Mouse (Mus musculus): ENCODE results near the gene Ccnl2. TPM values are rescaled to one million over a fixed set of nuclear protein-coding genes. Genes with fewer than 3 reads are reported as not detected.
A peak's percentile ranks its signal among the peaks of the same experiment; 100 is the strongest.

The Ccnl2 gene
- polyA plus RNA-seq (2015; fragmentation: Nextera tagmentation; extraction: Ambion mirVana): 171 and 173 TPM in 2 replicates

GRCm38 (mm10) chr4:155811929-155812664 lies at the start of gene Ccnl2:
TSS of gene Ccnl2 (plus strand) at chr4:155812489.
- Histone ChIP-seq H3K4me1 (replicated peaks) (peaks cover 32% of the 10 kb centered on the region), H3K4me2 (peak within 1 kb of the TSS; percentile 97), H3K9me3 (no peaks in the 10 kb centered on the region), H3K27me3 (no peaks in the 10 kb centered on the region), H3K27ac (peak within 1 kb of the TSS; percentile 92), H3K4me3 (peak within 1 kb of the TSS; percentile 100), H3K9ac (peak within 1 kb of the TSS; percentile 100), H3K36me3 (peaks cover 72% of the 10 kb centered on the region)
- WGBS: under 1% methylated on average over 60 of the region's 60 CpGs
- ATAC-seq (ENCODE audit: low FRiP score): peak; percentile 99

GRCm38 (mm10) chr4:155769496-155769879 lies 42.8 kb upstream of the Ccnl2 start:
- peaks cover 37% of the 10 kb centered on the region for H3K27me3 ChIP-seq
- no peaks in the 10 kb centered on the region for H3K9me3 ChIP-seq
- peak overlapping the region; percentile 71 for H3K4me2 ChIP-seq
- H3K4me3 ChIP-seq: peak overlapping the region; percentile 50
- peak overlapping the region; percentile 80 for H3K9ac ChIP-seq
- ATAC-seq (ENCODE audit: low FRiP score): no peak
- H3K36me3 ChIP-seq: no peaks in the 10 kb centered on the region
- peak overlapping the region; percentile 72; the same call in 1 of the 2 replicates for H3K27ac ChIP-seq
- 62% methylated on average over 5 of the region's 5 CpGs for WGBS
- peaks cover 28% of the 10 kb centered on the region for H3K4me1 ChIP-seq (replicated peaks)

- WGBS: under 1% methylated on average over 39 of the region's 39 CpGs
- H3K4me1 ChIP-seq (replicated peaks): peaks cover 34% of the 10 kb centered on the region
- ATAC-seq (ENCODE audit: low FRiP score): peak; percentile 83
- H3K27me3 ChIP-seq: peaks cover 39% of the 10 kb centered on the region
- H3K4me2 ChIP-seq: peak overlapping the region; percentile 71
- peak overlapping the region; percentile 72; the same call in 1 of the 2 replicates for H3K27ac ChIP-seq
- no peaks in the 10 kb centered on the region for H3K9me3 ChIP-seq
- no peaks in the 10 kb centered on the region for H3K36me3 ChIP-seq
- H3K4me3 ChIP-seq: peak overlapping the region; percentile 50
- peak overlapping the region; percentile 80 for H3K9ac ChIP-seq
These were observed 42.3 kb upstream of the Ccnl2 start for GRCm38 (mm10) chr4:155769880-155770512.

GRCm38 (mm10) chr4:155770626-155771025 lies 41.7 kb upstream of the Ccnl2 start:
- H3K4me3 ChIP-seq: peak overlapping the region; percentile 50
- H3K27me3 ChIP-seq: peaks cover 45% of the 10 kb centered on the region
- peaks cover 40% of the 10 kb centered on the region for H3K4me1 ChIP-seq (replicated peaks)
- WGBS: 43% methylated on average over 24 of the region's 24 CpGs
- no peak; the same call in 1 of the 2 replicates for ATAC-seq (ENCODE audit: low FRiP score)
- no peaks in the 10 kb centered on the region for H3K9me3 ChIP-seq
- peak overlapping the region; percentile 71 for H3K4me2 ChIP-seq
- H3K36me3 ChIP-seq: no peaks in the 10 kb centered on the region
- H3K27ac ChIP-seq: 0 out of 2 replicates have a peak overlapping the region, but pooled peaks have one; percentile 72
- H3K9ac ChIP-seq: peak overlapping the region; percentile 80

GRCm38 (mm10) chr4:155771706-155772105 lies 40.6 kb upstream of the Ccnl2 start:
- Histone ChIP-seq H3K4me2 (peak overlapping the region; percentile 6; the same call in 1 of the 2 replicates), H3K27me3 (peaks cover 51% of the 10 kb centered on the region)

GRCm38 (mm10) chr4:155772786-155773185 lies 39.5 kb upstream of the Ccnl2 start:
- Histone ChIP-seq H3K27ac (no peak overlapping the region), H3K27me3 (peaks cover 52% of the 10 kb centered on the region), H3K36me3 (no peaks in the 10 kb centered on the region), H3K4me3 (no peak overlapping the region), H3K9ac (peak overlapping the region; percentile 35; the same call in 1 of the 2 replicates), H3K9me3 (no peaks in the 10 kb centered on the region), H3K4me2 (peak overlapping the region; percentile 66), H3K4me1 (replicated peaks) (peaks cover 43% of the 10 kb centered on the region)
- WGBS: 89% methylated on average over 13 of the region's 13 CpGs
- ATAC-seq (ENCODE audit: low FRiP score): no peak

More at GRCm38 (mm10) chr4:155771706-155772105, 40.6 kb upstream of the Ccnl2 start:
- no peak overlapping the region for H3K4me3 ChIP-seq
- H3K4me1 ChIP-seq (replicated peaks): peaks cover 41% of the 10 kb centered on the region
- 0 out of 2 replicates have a peak overlapping the region, but pooled peaks have one; percentile 29 for H3K9ac ChIP-seq
- WGBS: 79% methylated on average over 2 of the region's 2 CpGs
- H3K36me3 ChIP-seq: no peaks in the 10 kb centered on the region
- H3K27ac ChIP-seq: no peak overlapping the region
- no peak for ATAC-seq (ENCODE audit: low FRiP score)
- H3K9me3 ChIP-seq: no peaks in the 10 kb centered on the region

- H3K4me1 ChIP-seq (replicated peaks): peaks cover 43% of the 10 kb centered on the region
- no peak for ATAC-seq (ENCODE audit: low FRiP score)
These were observed 38.8 kb upstream of the Ccnl2 start for GRCm38 (mm10) chr4:155773335-155774078.

GRCm38 (mm10) chr4:155774280-155774754 lies 38.0 kb upstream of the Ccnl2 start, which contains the start of gene Vwa1:
TSS of gene Vwa1 (minus strand) at chr4:155774698.
- WGBS: 1% methylated on average over 35 of the region's 35 CpGs
- ATAC-seq (ENCODE audit: low FRiP score): peak; percentile 77
- Histone ChIP-seq H3K9me3 (no peaks in the 10 kb centered on the region), H3K27ac (peak within 1 kb of the TSS; percentile 53), H3K36me3 (no peaks in the 10 kb centered on the region), H3K4me2 (peak within 1 kb of the TSS; percentile 66), H3K4me3 (peak within 1 kb of the TSS; percentile 40), H3K9ac (peak within 1 kb of the TSS; percentile 67), H3K4me1 (replicated peaks) (peaks cover 43% of the 10 kb centered on the region), H3K27me3 (peaks cover 52% of the 10 kb centered on the region)

More at GRCm38 (mm10) chr4:155773335-155774078, 38.8 kb upstream of the Ccnl2 start:
- Histone ChIP-seq H3K27ac (0 out of 2 replicates have a peak overlapping the region, but pooled peaks have one; percentile 53), H3K4me2 (peak overlapping the region; percentile 66), H3K9me3 (no peaks in the 10 kb centered on the region), H3K9ac (peak overlapping the region; percentile 67), H3K4me3 (peak overlapping the region; percentile 40), H3K27me3 (peaks cover 52% of the 10 kb centered on the region), H3K36me3 (no peaks in the 10 kb centered on the region)
- 37% methylated on average over 5 of the region's 5 CpGs for WGBS

GRCm38 (mm10) chr4:155774971-155775740 lies 37.1 kb upstream of the Ccnl2 start:
- no peak for ATAC-seq (ENCODE audit: low FRiP score)
- Histone ChIP-seq H3K9me3 (no peaks in the 10 kb centered on the region), H3K9ac (peak overlapping the region; percentile 67), H3K27ac (peak overlapping the region; percentile 53), H3K27me3 (peaks cover 52% of the 10 kb centered on the region), H3K4me1 (replicated peaks) (peaks cover 34% of the 10 kb centered on the region), H3K4me2 (peak overlapping the region; percentile 66), H3K4me3 (peak overlapping the region; percentile 40), H3K36me3 (no peaks in the 10 kb centered on the region)
- 67% methylated on average over 9 of the region's 9 CpGs for WGBS

- 83% methylated on average over 3 of the region's 3 CpGs for WGBS
- H3K27me3 ChIP-seq: peaks cover 48% of the 10 kb centered on the region
- H3K9me3 ChIP-seq: no peaks in the 10 kb centered on the region
- ATAC-seq (ENCODE audit: low FRiP score): no peak
- no peak overlapping the region for H3K9ac ChIP-seq
- H3K27ac ChIP-seq: peak overlapping the region; percentile 53; the same call in 1 of the 2 replicates
- H3K4me3 ChIP-seq: no peak overlapping the region
- H3K36me3 ChIP-seq: no peaks in the 10 kb centered on the region
- H3K4me2 ChIP-seq: no peak overlapping the region
- H3K4me1 ChIP-seq (replicated peaks): peaks cover 29% of the 10 kb centered on the region
These were observed 36.4 kb upstream of the Ccnl2 start for GRCm38 (mm10) chr4:155775855-155776254.

- Histone ChIP-seq H3K27me3 (peaks cover 38% of the 10 kb centered on the region), H3K4me2 (no peak overlapping the region), H3K9ac (no peak overlapping the region), H3K4me1 (replicated peaks) (peaks cover 29% of the 10 kb centered on the region), H3K4me3 (no peak overlapping the region), H3K9me3 (no peaks in the 10 kb centered on the region), H3K27ac (no peak overlapping the region), H3K36me3 (no peaks in the 10 kb centered on the region)
- WGBS: 30% methylated on average over 2 of the region's 2 CpGs
- ATAC-seq (ENCODE audit: low FRiP score): no peak
These were observed 35.5 kb upstream of the Ccnl2 start for GRCm38 (mm10) chr4:155776704-155777335.

All from hindbrain, embryonic 13.5 days (tissue).